Mouse (Mus musculus): ENCODE results near the gene Tex37.
A peak's percentile ranks its signal among the peaks of the same experiment; 100 is the strongest.

GRCm38 (mm10) chr6:70874035-70874775 lies 44.5 kb downstream of the Tex37 start:
- TF ChIP-seq CTCF (IDR thresholded peaks at IDR 0.05; ENCODE audit: low read depth) (peak; percentile 68), EP300 (IDR thresholded peaks at IDR 0.05; ENCODE audit: low read depth) (no peak)

Measured in liver, embryonic 14.5 days (tissue).